ENCODE assay signal across 8 mouse cellular contexts in genomic region chr12:111671431-111671902, GRCm38 (mm10). TPM values are rescaled to one million over a fixed set of nuclear protein-coding genes. Genes with fewer than 3 reads are reported as not detected.
A peak's percentile ranks its signal among the peaks of the same experiment; 100 is the strongest.
DNase-seq lines count a peak whose midpoint lies in the region; ATAC-seq and TF ChIP-seq lines count a peak whose summit lies in the region.

No protein-coding gene starts in this region.

- 4% methylated on average over 34 of the region's 34 CpGs for WGBS in forebrain, postnatal 0 days
- under 1% methylated on average over 34 of the region's 34 CpGs for WGBS in limb, embryonic 12.5 days
- under 1% methylated on average over 34 of the region's 34 CpGs for WGBS in midbrain, embryonic 14.5 days
- under 1% methylated on average over 34 of the region's 34 CpGs for WGBS in stomach, postnatal 0 days

- peaks cover 17% of the 10 kb centered on the region; the same call in 1 of the 2 replicates for H3K36me3 ChIP-seq in forebrain, postnatal 0 days (ENCODE audit: insufficient read depth)
- H3K36me3 ChIP-seq in limb, embryonic 12.5 days: no peaks in the 10 kb centered on the region
- peaks cover 33% of the 10 kb centered on the region for H3K36me3 ChIP-seq in midbrain, embryonic 14.5 days (ENCODE audit: control insufficient read depth, insufficient read depth, low read length)
- no peaks in the 10 kb centered on the region for H3K36me3 ChIP-seq in stomach, postnatal 0 days (ENCODE audit: control insufficient read depth, insufficient read depth, low read length)

- peak overlapping the region; percentile 94 for H3K27ac ChIP-seq in gastrocnemius, adult 2 months
- peak overlapping the region; percentile 91 for H3K27ac ChIP-seq in forebrain, postnatal 0 days (ENCODE audit: low read depth, low read length)
- no peak overlapping the region for H3K27ac ChIP-seq in limb, embryonic 12.5 days
- H3K27ac ChIP-seq in midbrain, embryonic 14.5 days (replicated peaks; ENCODE audit: low read depth, low read length): peak overlapping the region; percentile 94
- H3K27ac ChIP-seq in stomach, postnatal 0 days (replicated peaks): peak overlapping the region; percentile 69

- peak overlapping the region; percentile 97 for H3K9ac ChIP-seq in forebrain, postnatal 0 days
- peak overlapping the region; percentile 53 for H3K9ac ChIP-seq in limb, embryonic 12.5 days (replicated peaks)
- H3K9ac ChIP-seq in midbrain, embryonic 14.5 days (replicated peaks; ENCODE audit: low read length): peak overlapping the region; percentile 95
- peak overlapping the region; percentile 76 for H3K9ac ChIP-seq in stomach, postnatal 0 days (ENCODE audit: low read length)

- ATAC-seq in forebrain, postnatal 0 days: peak; percentile 70
- peak; percentile 61 for ATAC-seq in inflammation-experienced regulatory T-cells, adult 6 months
- peak; percentile 9; the same call in 1 of the 2 replicates for ATAC-seq in limb, embryonic 12.5 days (ENCODE audit: insufficient number of reproducible peaks, insufficient read depth, low FRiP score, low TSS enrichment, low read depth)
- peak; percentile 48 for ATAC-seq in midbrain, embryonic 14.5 days (ENCODE audit: low FRiP score, low TSS enrichment)
- no peak for ATAC-seq in stomach, postnatal 0 days (ENCODE audit: low FRiP score, low TSS enrichment)

- peak; percentile 72 for DNase-seq in gastrocnemius, adult 2 months
- no peak for DNase-seq in gastrocnemius, postnatal 36 days
- DNase-seq in cerebellum, adult 18-20 months: peak; percentile 83 to 85
- DNase-seq in forebrain, postnatal 0 days: peak; percentile 87
- peak; percentile 86 for DNase-seq in midbrain, embryonic 14.5 days
- peak; percentile 55 for DNase-seq in stomach, postnatal 0 days (ENCODE audit: low spot score)

- TF ChIP-seq CTCF in gastrocnemius, adult 2 months (IDR thresholded peaks at IDR 0.05): no peak
- TF ChIP-seq CTCF in forebrain, postnatal 0 days (IDR thresholded peaks at IDR 0.05; ENCODE audit: low read depth): no peak
- no peak for TF ChIP-seq CTCF in stomach, postnatal 0 days (IDR thresholded peaks at IDR 0.05; ENCODE audit: low read depth)

- intact Hi-C loops in gastrocnemius, adult 2 months (cut with DNase I): no loop called here
- intact Hi-C loops in gastrocnemius, postnatal 36 days (cut with DNase I): no loop called here

- H3K4me1 ChIP-seq in forebrain, postnatal 0 days (ENCODE audit: insufficient read depth): peaks cover 19% of the 10 kb centered on the region
- peaks cover 37% of the 10 kb centered on the region for H3K4me1 ChIP-seq in limb, embryonic 12.5 days (replicated peaks)
- H3K4me1 ChIP-seq in midbrain, embryonic 14.5 days (ENCODE audit: control insufficient read depth, insufficient read depth, low read length): peaks cover 23% of the 10 kb centered on the region
- 0 out of 2 replicates have a peak, but pooled peaks cover 5% of the 10 kb centered on the region for H3K4me1 ChIP-seq in stomach, postnatal 0 days (replicated peaks; ENCODE audit: control insufficient read depth, insufficient read depth)

- H3K4me2 ChIP-seq in forebrain, postnatal 0 days (ENCODE audit: low read depth): peak overlapping the region; percentile 93
- peak overlapping the region; percentile 95 for H3K4me2 ChIP-seq in limb, embryonic 12.5 days
- H3K4me2 ChIP-seq in midbrain, embryonic 14.5 days (ENCODE audit: low read length): peak overlapping the region; percentile 96
- H3K4me2 ChIP-seq in stomach, postnatal 0 days (replicated peaks; ENCODE audit: low read depth): peak overlapping the region; percentile 91

- peak overlapping the region; percentile 83 for H3K4me3 ChIP-seq in gastrocnemius, adult 2 months
- peak overlapping the region; percentile 82 for H3K4me3 ChIP-seq in forebrain, postnatal 0 days (ENCODE audit: low read depth, low read length)
- peak overlapping the region; percentile 56 for H3K4me3 ChIP-seq in limb, embryonic 12.5 days (replicated peaks)
- peak overlapping the region; percentile 88 for H3K4me3 ChIP-seq in midbrain, embryonic 14.5 days (replicated peaks; ENCODE audit: low read depth, low read length)
- peak overlapping the region; percentile 66 for H3K4me3 ChIP-seq in stomach, postnatal 0 days (ENCODE audit: low read depth, low read length)

- H3K27me3 ChIP-seq in forebrain, postnatal 0 days (ENCODE audit: insufficient read depth, low read length): no peaks in the 10 kb centered on the region
- H3K27me3 ChIP-seq in limb, embryonic 12.5 days: peaks cover 72% of the 10 kb centered on the region
- H3K27me3 ChIP-seq in midbrain, embryonic 14.5 days (ENCODE audit: control insufficient read depth, insufficient read depth, low read length): no peaks in the 10 kb centered on the region; the same call in 1 of the 2 replicates
- H3K27me3 ChIP-seq in stomach, postnatal 0 days (ENCODE audit: control insufficient read depth, insufficient read depth, low read length): no peaks in the 10 kb centered on the region

- TF ChIP-seq EP300 in stomach, postnatal 0 days (optimal IDR thresholded peaks at IDR 0.05): no peak

- no peaks in the 10 kb centered on the region for H3K9me3 ChIP-seq in forebrain, postnatal 0 days (ENCODE audit: low read length)
- no peaks in the 10 kb centered on the region for H3K9me3 ChIP-seq in limb, embryonic 12.5 days
- H3K9me3 ChIP-seq in midbrain, embryonic 14.5 days (ENCODE audit: control insufficient read depth, low read length): no peaks in the 10 kb centered on the region
- H3K9me3 ChIP-seq in stomach, postnatal 0 days (ENCODE audit: control insufficient read depth, low read length): no peaks in the 10 kb centered on the region

RNA-seq across cellular contexts. Expression of gene Ckb, which starts 0.7 kb away (rescaled TPM):
- total RNA-seq in gastrocnemius, adult 2 months (2021): 10 to 100 TPM in 1 of 2 experiments, 1 to 10 TPM in 1; 6.7 to 10.8 TPM
- 1 to 10 TPM; 7.9 to 8.3 TPM for total RNA-seq in gastrocnemius, postnatal 36 days (2021)
- 1,430 and 1,456 TPM in 2 replicates for total RNA-seq in forebrain, postnatal 0 days (2014; rRNA removed)
- 1,561 and 1,650 TPM in 2 replicates for polyA plus RNA-seq in forebrain, postnatal 0 days (2015; fragmentation: Nextera tagmentation; extraction: Ambion mirVana)
- polyA plus RNA-seq in inflammation-experienced regulatory T-cells, adult 6 months (2017; shearing (Covaris generic)): 10 to 100 TPM; 24.2 to 37.2 (median 31.8) TPM
- 102 and 112 TPM in 2 replicates for polyA plus RNA-seq in limb, embryonic 12.5 days (2016; fragmentation: Nextera tagmentation; extraction: Ambion mirVana)
- polyA plus RNA-seq in midbrain, embryonic 14.5 days (2014; fragmentation: Nextera tagmentation; extraction: Ambion mirVana): 1,414 and 1,526 TPM in 2 replicates
- 532 and 573 TPM in 2 replicates for polyA plus RNA-seq in stomach, postnatal 0 days (2015; fragmentation: Nextera tagmentation; extraction: Ambion mirVana)

RNA-seq across cellular contexts. Expression of gene Trmt61a, which starts 6.4 kb away (rescaled TPM):
- 1 to 10 TPM; 3.1 to 3.8 TPM for total RNA-seq in gastrocnemius, adult 2 months (2021)
- total RNA-seq in gastrocnemius, postnatal 36 days (2021): 1 to 10 TPM; 1.8 to 4.1 TPM
- 15.9 and 19.6 TPM in 2 replicates for total RNA-seq in forebrain, postnatal 0 days (2014; rRNA removed)
- polyA plus RNA-seq in forebrain, postnatal 0 days (2015; fragmentation: Nextera tagmentation; extraction: Ambion mirVana): 8.8 and 10.9 TPM in 2 replicates
- 1 to 10 TPM; 3.2 to 4.4 (median 3.3) TPM for polyA plus RNA-seq in inflammation-experienced regulatory T-cells, adult 6 months (2017; shearing (Covaris generic))
- 10.4 and 11.4 TPM in 2 replicates for polyA plus RNA-seq in limb, embryonic 12.5 days (2016; fragmentation: Nextera tagmentation; extraction: Ambion mirVana)
- polyA plus RNA-seq in midbrain, embryonic 14.5 days (2014; fragmentation: Nextera tagmentation; extraction: Ambion mirVana): 7.0 and 8.0 TPM in 2 replicates
- 7.4 and 8.5 TPM in 2 replicates for polyA plus RNA-seq in stomach, postnatal 0 days (2015; fragmentation: Nextera tagmentation; extraction: Ambion mirVana)

RNA-seq across cellular contexts. Expression of gene Bag5, which starts 41.6 kb away (rescaled TPM):
- 10 to 100 TPM; 14.7 to 19.2 TPM for total RNA-seq in gastrocnemius, adult 2 months (2021)
- total RNA-seq in gastrocnemius, postnatal 36 days (2021): 10 to 100 TPM; 12.4 to 13.5 TPM
- 50.6 and 54.2 TPM in 2 replicates for total RNA-seq in forebrain, postnatal 0 days (2014; rRNA removed)
- 60.7 and 71.2 TPM in 2 replicates for polyA plus RNA-seq in forebrain, postnatal 0 days (2015; fragmentation: Nextera tagmentation; extraction: Ambion mirVana)
- 10 to 100 TPM; 22.0 to 40.1 (median 36.7) TPM for polyA plus RNA-seq in inflammation-experienced regulatory T-cells, adult 6 months (2017; shearing (Covaris generic))
- polyA plus RNA-seq in limb, embryonic 12.5 days (2016; fragmentation: Nextera tagmentation; extraction: Ambion mirVana): 60.5 and 60.9 TPM in 2 replicates
- 67.3 and 72.9 TPM in 2 replicates for polyA plus RNA-seq in midbrain, embryonic 14.5 days (2014; fragmentation: Nextera tagmentation; extraction: Ambion mirVana)
- polyA plus RNA-seq in stomach, postnatal 0 days (2015; fragmentation: Nextera tagmentation; extraction: Ambion mirVana): 34.9 and 36.9 TPM in 2 replicates

RNA-seq across cellular contexts. Expression of gene Apopt1, which starts 41.6 kb away (rescaled TPM):
- total RNA-seq in gastrocnemius, adult 2 months (2021): 10 to 100 TPM; 37.4 to 46.7 TPM
- 10 to 100 TPM; 34.9 to 38.0 TPM for total RNA-seq in gastrocnemius, postnatal 36 days (2021)
- 27.8 and 30.1 TPM in 2 replicates for total RNA-seq in forebrain, postnatal 0 days (2014; rRNA removed)
- polyA plus RNA-seq in forebrain, postnatal 0 days (2015; fragmentation: Nextera tagmentation; extraction: Ambion mirVana): 52.7 and 59.8 TPM in 2 replicates
- 10 to 100 TPM; 55.8 to 85.0 (median 74.3) TPM for polyA plus RNA-seq in inflammation-experienced regulatory T-cells, adult 6 months (2017; shearing (Covaris generic))
- 59.3 and 63.8 TPM in 2 replicates for polyA plus RNA-seq in limb, embryonic 12.5 days (2016; fragmentation: Nextera tagmentation; extraction: Ambion mirVana)
- polyA plus RNA-seq in midbrain, embryonic 14.5 days (2014; fragmentation: Nextera tagmentation; extraction: Ambion mirVana): 57.6 and 66.0 TPM in 2 replicates
- polyA plus RNA-seq in stomach, postnatal 0 days (2015; fragmentation: Nextera tagmentation; extraction: Ambion mirVana): 41.8 and 42.8 TPM in 2 replicates

Comparison
In these comparisons a context has a peak if more than half of its experiments do, and no peak if none do; other contexts are left out.
1. DNase-seq: peak in gastrocnemius, adult 2 months (single experiment), cerebellum, adult 18-20 months (2 of 2), forebrain, postnatal 0 days (single experiment), midbrain, embryonic 14.5 days (single experiment) and stomach, postnatal 0 days (single experiment); none in gastrocnemius, postnatal 36 days (0 of 2).
2. Peak in every context shown above with its lines, with median percentiles within 50 percentile points of each other: H3K4me3 ChIP-seq, H3K4me2 ChIP-seq and H3K9ac ChIP-seq.